Mouse (Mus musculus) activated CD4-positive, CD25-positive, alpha-beta regulatory T cell, adult 4 months (primary cell): ENCODE measurements around the gene Ick. TPM values are rescaled to one million over a fixed set of nuclear protein-coding genes. Genes with fewer than 3 reads are reported as not detected.
"Not testable (repeated sequence)": the region's sequence is repeated elsewhere in the genome, so short reads cannot be mapped to it uniquely, and the experiment has no call there.

Source experiments
- ATAC-seq: one replicate; pipeline ENCODE4 v1.8.0; 2017
- polyA plus RNA-seq, 2 experiments: library from polyadenylated mRNA; unstranded; fragments of 100-300 nt; shearing (Covaris generic); gene quantifications; one replicate each; pipeline ENCODE4 v1.2.1; 2017

Gene Ick
- 1 to 10 TPM; 8.1 to 9.5 TPM for polyA plus RNA-seq

GRCm38 (mm10) chr9:78108796-78109239 lies at the start of gene Ick, which contains the start of gene Fbxo9:
Gene Ick (plus strand): TSS chr9:78109192.
Gene Fbxo9 (minus strand): TSS chr9:78109065.
- ATAC-seq = peak; percentile 88

GRCm38 (mm10) chr9:78059525-78060120 lies 49.4 kb upstream of the Ick start:
- ATAC-seq = no peak

- no peak for ATAC-seq
These were observed 46.6 kb upstream of the Ick start for GRCm38 (mm10) chr9:78062392-78062791.

GRCm38 (mm10) chr9:78064121-78064520 lies 44.9 kb upstream of the Ick start:
- no peak for ATAC-seq

DNA sequence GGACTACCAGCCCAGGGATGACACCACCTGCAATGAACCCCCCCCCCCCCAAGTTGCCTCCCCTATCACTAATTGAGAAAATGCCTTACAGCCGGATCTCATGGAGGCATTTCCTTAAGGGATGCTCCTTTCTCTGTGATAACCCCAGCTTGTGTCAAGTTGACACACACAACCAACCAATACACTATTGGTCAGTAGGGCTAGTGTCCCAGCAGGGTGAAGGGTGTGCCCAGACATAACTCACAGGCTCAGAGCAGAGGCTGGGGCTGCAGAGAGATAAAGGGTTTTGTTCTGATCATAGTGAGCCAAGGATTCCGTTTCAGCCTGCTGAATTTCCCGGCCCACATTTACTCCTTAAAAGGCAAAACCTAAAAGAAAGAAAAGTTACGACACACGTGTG lies 38.5 kb upstream of the Ick start:
- no peak for ATAC-seq

GRCm38 (mm10) chr9:78071626-78072025 lies 37.4 kb upstream of the Ick start:
- no peak for ATAC-seq

DNA sequence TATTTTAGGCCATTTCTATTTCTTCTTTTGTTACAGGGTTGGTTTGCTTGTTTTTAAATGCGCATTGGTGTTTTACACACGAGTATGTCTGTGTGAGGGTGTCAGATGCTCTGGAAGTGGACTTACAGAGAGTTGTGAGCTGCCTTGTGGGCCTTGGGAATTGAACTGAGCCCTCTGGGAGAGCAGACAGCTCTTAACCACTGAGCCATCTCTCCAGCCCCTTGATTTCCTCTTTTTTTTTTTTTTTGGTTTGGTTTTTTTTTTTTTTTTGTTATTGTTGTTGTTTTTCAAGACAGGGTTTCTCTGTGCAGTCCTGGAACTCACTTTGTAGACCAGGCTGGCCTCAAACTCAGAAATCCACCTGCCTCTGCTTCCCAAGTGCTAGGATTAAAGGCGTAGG lies 35.7 kb upstream of the Ick start:
- not testable (repeated sequence) for ATAC-seq

GRCm38 (mm10) chr9:78073713-78074340 lies 35.2 kb upstream of the Ick start:
- ATAC-seq = peak; percentile 46

DNA sequence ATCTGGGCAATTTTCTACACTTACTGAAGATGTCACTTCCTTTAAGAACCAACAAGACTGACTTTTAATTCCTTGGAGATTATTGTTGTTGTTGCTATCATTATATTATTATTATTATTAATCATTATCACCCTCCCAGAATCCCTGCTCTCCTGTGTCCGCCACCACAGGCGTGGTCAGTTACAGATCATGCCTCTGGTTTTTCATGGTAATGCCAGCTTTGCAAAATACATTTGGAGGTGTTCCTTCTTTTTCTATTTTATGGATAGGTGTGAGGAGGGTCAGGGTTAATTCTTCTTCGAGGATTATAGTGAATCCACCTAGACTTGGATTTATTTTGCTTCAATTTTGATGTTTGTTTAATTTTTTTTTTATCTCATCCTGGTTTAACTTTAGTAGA lies 33.7 kb upstream of the Ick start:
- ATAC-seq = no peak

GRCm38 (mm10) chr9:78078240-78078639 lies 30.8 kb upstream of the Ick start:
- no peak for ATAC-seq

DNA sequence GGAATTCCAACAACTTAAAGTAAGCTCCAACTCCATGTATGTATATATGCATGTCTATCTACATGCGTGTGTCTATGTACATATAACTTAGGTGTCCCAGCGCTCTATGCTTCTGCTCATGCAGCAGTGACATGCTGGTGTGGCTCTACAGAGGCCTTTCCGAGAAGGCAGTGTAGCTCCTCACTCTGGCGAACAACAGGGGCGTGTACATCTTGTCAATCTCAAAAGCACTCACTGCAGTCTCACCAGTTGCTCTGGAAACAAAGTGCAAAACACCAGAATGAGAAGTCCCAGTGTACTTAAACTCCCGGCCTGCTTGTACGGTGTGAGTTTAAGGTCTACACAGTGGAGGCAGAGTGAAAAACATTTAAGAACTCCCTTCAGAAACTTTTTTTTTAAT lies 27.2 kb upstream of the Ick start:
- ATAC-seq = no peak

DNA sequence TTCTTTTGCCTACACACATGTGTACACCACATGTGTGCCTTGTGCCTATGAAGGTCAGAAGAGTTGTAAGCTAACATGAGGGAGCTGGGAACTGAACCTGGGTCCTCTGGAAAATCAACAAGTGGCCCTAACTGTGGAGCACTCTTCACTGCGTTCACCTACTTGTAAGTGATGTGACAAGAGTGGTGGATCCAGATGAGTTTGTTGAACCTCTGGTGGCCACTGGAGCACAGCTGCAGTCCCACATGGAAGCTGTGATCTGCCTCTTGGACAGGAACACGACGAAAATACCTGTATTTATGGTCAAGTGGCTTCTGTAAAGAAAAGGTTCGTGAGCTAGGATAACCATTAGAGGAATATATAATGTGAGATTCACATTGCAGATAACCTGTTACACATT lies 24.7 kb upstream of the Ick start:
- ATAC-seq = no peak

GRCm38 (mm10) chr9:78085722-78086287 lies 23.2 kb upstream of the Ick start:
- no peak for ATAC-seq

GRCm38 (mm10) chr9:78087751-78088150 lies 21.2 kb upstream of the Ick start:
- ATAC-seq = no peak

- no peak for ATAC-seq
These were observed 20.5 kb upstream of the Ick start for GRCm38 (mm10) chr9:78088521-78088920.

GRCm38 (mm10) chr9:78088971-78089370 lies 20.0 kb upstream of the Ick start:
- ATAC-seq = no peak

DNA sequence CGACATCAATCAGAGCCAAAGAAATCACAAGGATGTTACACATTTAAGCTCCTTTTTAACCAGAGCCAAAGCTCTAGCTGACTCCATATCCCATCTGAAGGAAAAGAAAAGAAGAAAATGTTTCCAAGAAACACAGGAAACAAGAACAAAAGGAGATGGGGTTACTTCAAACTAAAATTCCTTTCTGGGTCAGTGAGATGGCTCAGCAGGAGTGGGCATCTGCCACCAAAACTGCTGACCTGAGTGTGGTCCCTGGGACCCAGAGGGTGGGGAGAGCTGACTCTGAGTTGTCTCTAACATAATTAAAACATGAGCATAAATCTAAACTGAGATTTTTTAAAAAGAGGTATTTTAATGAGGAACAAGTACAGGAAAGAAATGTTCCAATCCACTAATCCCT lies 19.1 kb upstream of the Ick start:
- no peak for ATAC-seq

- no peak for ATAC-seq
These were observed 18.4 kb upstream of the Ick start for GRCm38 (mm10) chr9:78090596-78090995.

DNA sequence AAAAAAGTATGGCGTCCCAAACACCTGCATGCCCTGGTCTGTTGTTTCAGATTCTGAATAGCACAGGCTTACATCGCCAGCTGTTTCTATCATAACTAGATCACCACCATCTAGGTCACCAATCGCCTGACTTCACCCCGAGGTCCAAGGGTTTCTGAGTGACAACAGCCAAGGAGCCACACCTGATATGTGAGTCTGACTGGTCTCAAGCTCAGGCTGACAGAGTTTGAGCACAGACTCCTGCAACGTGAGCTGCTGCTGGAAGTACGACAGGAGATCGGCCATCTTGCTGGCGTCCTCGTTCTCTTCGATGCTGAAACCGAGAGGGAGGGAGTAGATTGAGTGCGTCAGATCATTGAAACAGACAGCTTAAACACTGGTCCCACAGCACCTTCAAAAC lies 13.3 kb upstream of the Ick start:
- no peak for ATAC-seq

GRCm38 (mm10) chr9:78096376-78096775 lies 12.6 kb upstream of the Ick start:
- no peak for ATAC-seq

DNA sequence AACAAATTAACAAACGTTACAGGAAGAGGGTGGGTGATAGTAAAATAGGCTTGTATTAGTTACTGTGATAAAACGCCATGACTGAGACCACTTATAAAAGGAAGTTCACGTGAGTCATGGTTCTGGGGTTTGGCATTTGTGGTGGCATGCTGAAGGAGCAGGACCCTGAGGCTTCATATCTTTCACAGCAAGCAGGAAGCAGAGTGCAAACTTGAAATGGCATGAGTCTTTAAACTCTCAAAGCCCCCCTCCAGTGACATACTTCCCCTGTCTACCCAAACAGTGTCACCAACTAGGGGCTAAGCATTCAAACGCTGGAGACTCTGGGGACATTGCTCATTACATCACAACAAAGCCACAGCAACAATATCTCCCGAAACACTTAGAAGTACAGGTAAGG lies 8.0 kb upstream of the Ick start:
- peak; percentile 36 for ATAC-seq

DNA sequence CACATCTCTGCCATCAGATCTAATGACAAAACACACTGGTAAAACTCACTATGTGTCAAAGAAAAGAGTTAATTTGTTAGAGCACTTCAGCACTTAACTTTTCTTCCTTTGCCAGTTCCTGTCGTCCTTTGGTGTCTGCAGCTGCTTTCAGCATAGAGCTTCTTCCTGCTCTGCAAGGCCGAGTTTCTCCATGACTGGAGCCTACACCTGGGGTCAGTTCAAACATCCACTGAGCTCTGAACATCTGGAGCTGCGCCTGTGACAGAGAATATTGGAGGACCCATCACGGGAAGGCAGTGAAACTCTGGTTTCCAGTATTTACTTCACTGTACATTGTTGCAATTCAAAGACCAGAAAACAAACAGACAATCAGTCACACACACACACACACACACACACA lies 7.6 kb upstream of the Ick start:
- ATAC-seq = no peak

DNA sequence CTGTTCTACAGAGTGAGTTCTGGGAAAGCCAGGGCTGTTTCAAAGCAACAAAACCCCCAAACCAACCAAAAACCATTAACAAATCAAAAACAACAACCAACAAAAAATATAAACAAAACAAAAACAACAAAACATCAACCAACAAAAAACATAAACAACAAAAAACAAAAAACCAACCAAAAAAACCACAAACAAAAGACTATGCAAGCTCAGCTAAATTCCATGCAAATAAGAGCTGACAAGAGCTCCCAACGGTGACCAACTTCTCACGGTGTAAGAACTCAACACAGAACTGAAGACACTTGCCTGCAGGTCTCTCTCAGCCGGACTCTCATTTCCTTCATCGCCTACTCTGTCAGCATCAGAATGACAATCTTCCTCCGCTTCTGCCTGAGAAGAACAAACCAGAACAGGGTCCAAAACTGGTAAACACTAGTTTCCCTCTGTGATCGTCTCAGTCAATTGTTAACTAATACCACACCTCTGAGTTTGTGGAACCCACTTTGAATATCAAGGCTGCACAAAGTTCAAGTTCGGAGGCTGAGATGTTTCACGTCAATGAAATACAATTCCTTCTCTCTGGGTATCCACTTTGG lies 4.9 kb upstream of the Ick start:
- no peak for ATAC-seq

DNA sequence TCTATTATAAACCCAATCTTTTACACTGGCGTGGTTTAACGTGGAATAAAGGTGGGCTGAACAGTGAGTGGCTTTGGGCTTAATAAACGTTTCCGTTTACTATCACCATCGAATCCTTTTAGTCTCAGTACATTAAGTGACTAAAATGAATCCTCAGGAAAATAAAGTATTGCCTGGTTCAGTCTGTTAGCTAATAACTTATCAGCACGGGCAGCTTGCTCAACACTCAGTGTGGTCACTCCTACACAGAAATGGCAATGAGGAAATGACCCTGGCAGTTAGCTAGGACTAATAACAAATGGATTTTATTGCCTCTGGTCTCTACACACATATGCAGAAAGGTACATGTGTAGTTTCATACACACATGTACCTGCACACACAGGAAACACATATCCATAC lies 4.0 kb upstream of the Ick start:
- no peak for ATAC-seq
